Mouse (Mus musculus): ENCODE measurements around the gene Rsph10b.

GRCm38 (mm10) chr5:143909417-143910400, 23.1 kb upstream of the Rsph10b start, which contains the start of the genes Aimp2 and Pms2:
- TF ChIP-seq CTCF (IDR thresholded peaks at IDR 0.05) (no peak), POLR2A (IDR thresholded peaks at IDR 0.05; ENCODE audit: insufficient read depth, low read depth, low read length) (peak; percentile 82), EP300 (IDR thresholded peaks at IDR 0.05; ENCODE audit: insufficient read depth, low read depth, low read length) (0 out of 2 replicates have a peak, but pooled peaks have one; percentile 44)
